Mouse (Mus musculus) embryonic facial prominence, embryonic 10.5 days (tissue): ENCODE measurements around the gene Olfr980. TPM values are rescaled to one million over a fixed set of nuclear protein-coding genes. Genes with fewer than 3 reads are reported as not detected.
"Not testable (repeated sequence)": the region's sequence is repeated elsewhere in the genome, so short reads cannot be mapped to it uniquely, and the experiment has no call there.

Source experiments
- DNase-seq: peaks from one replicate; pipeline ENCODE4 v3.0.0-alpha.2; 2017; ENCODE audit warnings: low spot score
- H3K27ac ChIP-seq: fragments of 300-500 bp; sonication (generic); replicated peaks from 2 replicates; pipeline ENCODE4 v1.5.1; 2016; ENCODE audit warnings: mild to moderate bottlenecking
- H3K27me3 ChIP-seq: fragments of 300-500 bp; sonication (generic); replicated peaks from 2 replicates; pipeline ENCODE4 v1.6.1; 2016; ENCODE audit warnings: low read depth, mild to moderate bottlenecking; ENCODE audit not compliant: poor library complexity, severe bottlenecking
- H3K36me3 ChIP-seq: fragments of 300-500 bp; sonication (generic); replicated peaks from 2 replicates; pipeline ENCODE4 v1.6.1; 2016; ENCODE audit warnings: mild to moderate bottlenecking, moderate library complexity
- H3K4me1 ChIP-seq: fragments of 300-500 bp; sonication (generic); 2 replicates; pipeline ENCODE4 v1.6.1; 2016
- H3K4me3 ChIP-seq: fragments of 300-500 bp; sonication (generic); 2 replicates; pipeline ENCODE4 v1.5.1; 2016; ENCODE audit warnings: mild to moderate bottlenecking, moderate library complexity
- H3K9me3 ChIP-seq: fragments of 300-500 bp; sonication (generic); 2 replicates; pipeline ENCODE4 v1.6.1; 2016; ENCODE audit warnings: mild to moderate bottlenecking
- WGBS: fragments of 180-500 bp; shearing (Covaris S2); methylation state at CpG from one replicate; pipeline ENCODE4 v1.1.7; 2016; 5-methylcytosine and 5-hydroxymethylcytosine counted together
- polyA plus RNA-seq: library from polyadenylated mRNA; unstranded; fragments of >200 nt; fragmentation: Nextera tagmentation; extraction: Ambion mirVana; gene quantifications from 2 replicates; pipeline ENCODE4 v1.2.1, GENCODE M21; 2016

Olfr980 gene
- not detected in 2 replicates for polyA plus RNA-seq

GRCm38 (mm10) chr9:40009482-40009881 is at the start of gene Olfr980:
Gene Olfr980 (minus strand): TSS chr9:40009582.
- WGBS = 81% methylated on average over 1 of the region's 1 CpGs
- H3K9me3 ChIP-seq = no peaks in the 10 kb centered on the region
- no peak for DNase-seq
- no peak within 1 kb of the TSS for H3K4me3 ChIP-seq
- no peaks in the 10 kb centered on the region for H3K27me3 ChIP-seq
- no peaks in the 10 kb centered on the region for H3K36me3 ChIP-seq
- H3K27ac ChIP-seq = no peak within 1 kb of the TSS
- H3K4me1 ChIP-seq = no peaks in the 10 kb centered on the region

DNA sequence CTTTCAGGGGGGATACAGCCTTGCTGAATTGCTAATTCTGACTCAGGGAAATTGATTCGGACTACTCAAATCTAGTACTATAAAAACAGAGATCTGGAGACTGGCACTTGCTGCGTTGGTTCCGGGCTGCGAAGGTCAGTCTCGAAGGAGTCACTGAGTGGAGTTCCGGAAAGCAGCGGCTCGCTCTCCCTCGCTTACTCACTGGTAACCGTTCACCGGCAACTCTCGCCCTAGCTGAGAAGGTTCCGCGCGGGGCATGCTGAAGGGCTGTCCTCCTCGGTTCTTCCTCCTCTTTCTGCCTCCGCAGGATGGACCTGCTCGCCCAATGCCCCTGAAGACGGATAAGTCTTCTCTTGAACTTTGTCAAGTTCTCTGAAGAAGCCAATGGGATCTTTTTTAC is 40.8 kb upstream of the Olfr980 start:
- no peaks in the 10 kb centered on the region for H3K4me1 ChIP-seq
- no peaks in the 10 kb centered on the region for H3K36me3 ChIP-seq
- WGBS = 90% methylated on average over 19 of the region's 19 CpGs
- no peak overlapping the region for H3K27ac ChIP-seq
- H3K27me3 ChIP-seq = no peaks in the 10 kb centered on the region
- H3K9me3 ChIP-seq = no peaks in the 10 kb centered on the region
- no peak for DNase-seq
- H3K4me3 ChIP-seq = no peak overlapping the region

DNA sequence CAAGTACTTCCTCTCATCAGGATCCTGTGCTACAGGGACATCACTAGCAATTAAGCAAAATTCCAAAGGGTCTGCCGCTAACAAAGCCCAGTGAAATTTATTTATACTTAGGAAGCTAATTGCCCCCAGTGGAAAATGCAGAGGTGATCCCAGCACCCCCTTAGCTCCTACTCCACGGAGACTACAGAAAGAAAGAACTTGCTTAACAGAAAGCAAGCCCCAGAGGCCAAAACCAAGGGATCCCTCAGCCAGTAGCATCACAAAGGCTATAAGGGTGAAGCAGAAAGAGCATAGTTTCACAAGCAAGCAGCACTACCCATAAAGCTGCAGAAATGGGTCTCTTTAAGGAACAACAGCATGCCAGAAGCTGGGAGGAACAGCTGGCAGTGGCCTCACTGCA is 11.8 kb upstream of the Olfr980 start, which contains the start of gene Olfr981:
Gene Olfr981, plus strand, starts transcription at position 301 of the 400 bp plus-strand sequence.
- Histone ChIP-seq H3K27ac (no peak within 1 kb of the TSS), H3K36me3 (no peaks in the 10 kb centered on the region), H3K27me3 (no peaks in the 10 kb centered on the region), H3K4me1 (no peaks in the 10 kb centered on the region), H3K4me3 (no peak within 1 kb of the TSS), H3K9me3 (no peaks in the 10 kb centered on the region)
- 70% methylated on average over 2 of the region's 2 CpGs for WGBS
- DNase-seq = no peak

GRCm38 (mm10) chr9:40003365-40003764 is 6.0 kb downstream of the Olfr980 start, which contains the start of gene Olfr979:
Gene Olfr979 (minus strand): TSS chr9:40003465.
- H3K4me1 ChIP-seq = no peaks in the 10 kb centered on the region
- no peak within 1 kb of the TSS for H3K27ac ChIP-seq
- H3K9me3 ChIP-seq = no peaks in the 10 kb centered on the region
- WGBS = 92% methylated on average over 1 of the region's 1 CpGs
- H3K27me3 ChIP-seq = no peaks in the 10 kb centered on the region
- no peaks in the 10 kb centered on the region for H3K36me3 ChIP-seq
- H3K4me3 ChIP-seq = no peak within 1 kb of the TSS
- no peak for DNase-seq

DNA sequence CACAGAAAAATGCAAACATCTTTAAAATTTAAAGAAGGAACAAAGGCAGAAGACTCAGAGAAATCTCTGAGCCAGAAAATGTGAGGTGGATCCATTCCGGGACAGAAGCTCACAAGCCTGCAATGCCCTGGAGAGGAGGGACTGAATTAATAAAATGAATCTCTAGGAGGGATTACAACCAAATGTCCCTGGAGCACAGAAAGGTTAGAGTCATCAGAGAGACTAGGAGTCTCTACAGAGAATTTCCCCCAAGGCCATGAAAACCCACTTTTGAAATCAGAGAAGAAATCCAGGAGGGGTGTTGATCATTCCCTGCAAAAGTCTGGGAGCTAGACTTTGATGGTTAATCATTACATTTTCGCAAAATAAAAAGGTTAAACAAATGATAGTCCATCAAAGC is 17.6 kb downstream of the Olfr980 start, which contains the start of gene Olfr978:
Gene Olfr978, plus strand, starts transcription at position 301 of the 400 bp plus-strand sequence.
- 82% methylated on average over 2 of the region's 2 CpGs for WGBS
- DNase-seq = no peak
- H3K27ac ChIP-seq = no peak within 1 kb of the TSS

GRCm38 (mm10) chr9:39976581-39977145 is 32.7 kb downstream of the Olfr980 start:
- H3K4me3 ChIP-seq, DNase-seq, H3K4me1 ChIP-seq, H3K27ac ChIP-seq, H3K9me3 ChIP-seq, H3K36me3 ChIP-seq, H3K27me3 ChIP-seq: not testable (repeated sequence)
- 91% methylated on average over 1 of the region's 1 CpGs for WGBS

More for the DNA sequence above, 17.6 kb downstream of the Olfr980 start, which contains the start of gene Olfr978:
- H3K27me3 ChIP-seq = no peaks in the 10 kb centered on the region
- no peaks in the 10 kb centered on the region for H3K9me3 ChIP-seq
- no peaks in the 10 kb centered on the region for H3K4me1 ChIP-seq
- H3K4me3 ChIP-seq = no peak within 1 kb of the TSS
- no peaks in the 10 kb centered on the region for H3K36me3 ChIP-seq

DNA sequence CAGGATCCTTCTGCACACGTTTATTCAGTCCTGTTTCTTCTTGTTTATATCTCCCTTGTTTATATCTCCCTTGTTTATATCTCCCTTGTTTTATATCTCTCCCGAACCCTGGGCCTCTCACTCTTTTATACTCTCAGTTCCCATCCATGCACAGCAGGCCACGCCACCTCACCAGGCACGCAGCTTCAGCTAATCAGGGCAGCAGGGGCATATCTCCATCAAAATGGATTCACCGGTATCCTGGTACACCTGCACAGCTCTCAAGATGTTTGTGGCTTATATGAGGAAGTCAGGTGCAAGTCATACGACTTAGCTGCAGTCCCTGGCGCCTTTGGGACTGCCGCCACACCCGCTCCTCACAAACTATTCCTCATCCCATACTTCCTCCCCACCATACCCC is 48.3 kb downstream of the Olfr980 start, which contains the start of gene Olfr976:
Gene Olfr976, minus strand, starts transcription at position 101 of the 400 bp plus-strand sequence.
- 88% methylated on average over 6 of the region's 9 CpGs for WGBS

More for the DNA sequence above, 48.3 kb downstream of the Olfr980 start, which contains the start of gene Olfr976:
- not testable (repeated sequence) for DNase-seq, H3K4me1 ChIP-seq, H3K27me3 ChIP-seq, H3K36me3 ChIP-seq, H3K4me3 ChIP-seq, H3K27ac ChIP-seq, H3K9me3 ChIP-seq

Other genes starting within 250 kb of the Olfr980 start
- not detected in 2 replicates for gene Olfr968, start 226.3 kb downstream of the Olfr980 start, polyA plus RNA-seq
- gene Olfr969, start 218.6 kb downstream of the Olfr980 start, polyA plus RNA-seq = not detected in 2 replicates
- gene Olfr970, start 200.7 kb downstream of the Olfr980 start, polyA plus RNA-seq = not detected in 2 replicates
- not detected in 2 replicates for gene Olfr971, start 172.7 kb downstream of the Olfr980 start, polyA plus RNA-seq
- gene Olfr972, start 143.2 kb downstream of the Olfr980 start, polyA plus RNA-seq = not detected in 2 replicates
- gene Olfr229, start 102.2 kb downstream of the Olfr980 start, polyA plus RNA-seq = not detected in 2 replicates
- not detected in 2 replicates for gene Olfr974, start 72.1 kb downstream of the Olfr980 start, polyA plus RNA-seq
- gene Olfr975, start 57.5 kb downstream of the Olfr980 start, polyA plus RNA-seq = 0.05 TPM in 1 of 2 replicates, not detected in the other
- not detected in 2 replicates for gene Olfr976, start 48.4 kb downstream of the Olfr980 start, polyA plus RNA-seq
- not detected in 2 replicates for gene Olfr978, start 17.5 kb downstream of the Olfr980 start, polyA plus RNA-seq
- not detected in 2 replicates for gene Olfr979, start 6.1 kb downstream of the Olfr980 start, polyA plus RNA-seq
- not detected in 2 replicates for gene Olfr981, start 11.9 kb upstream of the Olfr980 start, polyA plus RNA-seq
- gene Olfr982, start 64.2 kb upstream of the Olfr980 start, polyA plus RNA-seq = not detected in 2 replicates
- gene Olfr983, start 84.0 kb upstream of the Olfr980 start, polyA plus RNA-seq = not detected in 2 replicates
- not detected in 2 replicates for gene Olfr984, start 104.6 kb upstream of the Olfr980 start, polyA plus RNA-seq
- not detected in 2 replicates for gene Olfr985, start 120.6 kb upstream of the Olfr980 start, polyA plus RNA-seq
- gene Tmem225, start 138.5 kb upstream of the Olfr980 start, polyA plus RNA-seq = not detected in 2 replicates
- gene Olfr986, start 171.3 kb upstream of the Olfr980 start, polyA plus RNA-seq = not detected in 2 replicates
- 6.6 and 7.8 TPM in 2 replicates for gene Zfp202, start 182.7 kb upstream of the Olfr980 start, polyA plus RNA-seq